In the genomic region with DNA sequence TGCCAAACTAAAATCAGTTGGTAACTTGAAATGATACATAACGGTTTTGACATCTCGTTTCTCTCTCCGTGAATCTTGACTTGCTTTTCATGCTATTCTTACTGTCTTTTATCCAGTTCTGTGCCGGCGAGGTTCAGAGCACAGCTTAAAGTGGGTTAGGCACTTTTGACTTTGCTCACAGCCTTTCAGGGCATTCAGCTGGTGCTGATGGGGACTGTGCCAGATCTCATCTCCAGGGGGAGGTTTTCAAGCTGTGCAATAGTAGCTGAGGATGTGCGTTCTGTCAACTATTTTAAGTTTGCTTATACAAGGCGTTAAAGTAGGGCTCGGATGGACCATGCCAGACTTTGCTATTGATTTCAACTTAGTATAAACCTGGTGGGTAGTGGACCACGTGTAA, we compare ENCODE assay signal across 28 mouse cellular contexts. TPM values are rescaled to one million over a fixed set of nuclear protein-coding genes. Genes with fewer than 3 reads are reported as not detected.
A peak's percentile ranks its signal among the peaks of the same experiment; 100 is the strongest.
DNase-seq lines count a peak whose midpoint lies in the region; ATAC-seq lines count a peak whose summit lies in the region.
"Had no signal": no experiment of that assay in that cellular context is flagged by ENCODE, and none has a peak within 500 bp of the region (broad histone marks: within the 10 kb centered on the region; RNA-seq: fewer than 3 reads in every experiment).

No protein-coding gene starts in this region.

- peak; percentile 28 for DNase-seq in heart, adult 11 months
- DNase-seq in heart, adult 8-10 months (ENCODE audit: low spot score): no peak
- DNase-seq in midbrain, embryonic 14.5 days: no peak
- no peak for DNase-seq in midbrain, embryonic 10.5 days (ENCODE audit: low spot score)
- peak; percentile 61 for DNase-seq in brain, adult 2 months (ENCODE audit: low read depth, low spot score)
- no peak for DNase-seq in thymus, postnatal 0 days (ENCODE audit: low spot score)
- no peak for DNase-seq in hindbrain, embryonic 10.5 days (ENCODE audit: low spot score)
- DNase-seq: adrenal gland, adult 8-10 months; adrenal gland, postnatal 25 days; cerebellum, adult 11 months; cerebellum, adult 2 months; cerebellum, adult 9-11 months; cerebellum, postnatal 25 days; forebrain, postnatal 0 days; gastrocnemius, postnatal 36 days; heart, postnatal 10 days; heart, postnatal 36 days had no signal

- ATAC-seq in midbrain, embryonic 14.5 days (ENCODE audit: low FRiP score, low TSS enrichment): no peak
- ATAC-seq in midbrain, embryonic 16.5 days: peak; percentile 56; the same call in 1 of the 2 replicates
- ATAC-seq: activated CD4-positive, CD25-positive, alpha-beta regulatory T cell, adult 4 months; CD4-positive, CD25-positive, alpha-beta regulatory T cell, adult 4 months; forebrain, embryonic 14.5 days; forebrain, postnatal 0 days; hindbrain, postnatal 0 days; inflammation-experienced regulatory T-cells, adult 6 months had no signal

- H3K4me1 ChIP-seq in midbrain, embryonic 14.5 days (ENCODE audit: control insufficient read depth, insufficient read depth, low read length): peaks cover 13% of the 10 kb centered on the region
- 0 out of 2 replicates have a peak, but pooled peaks cover 7% of the 10 kb centered on the region for H3K4me1 ChIP-seq in midbrain, embryonic 10.5 days
- H3K4me1 ChIP-seq in midbrain, embryonic 16.5 days (ENCODE audit: control insufficient read depth, insufficient read depth, low read length): peaks cover 19% of the 10 kb centered on the region
- H3K4me1 ChIP-seq in hindbrain, embryonic 10.5 days (replicated peaks): no peaks in the 10 kb centered on the region
- H3K4me1 ChIP-seq: heart, embryonic 15.5 days had no signal

- H3K4me2 ChIP-seq in midbrain, embryonic 14.5 days (ENCODE audit: low read length): no peak overlapping the region
- H3K4me2 ChIP-seq in midbrain, embryonic 16.5 days (ENCODE audit: low read length): no peak overlapping the region
- H3K4me2 ChIP-seq: embryonic facial prominence, embryonic 12.5 days; embryonic facial prominence, embryonic 15.5 days; heart, embryonic 12.5 days; heart, embryonic 15.5 days; hindbrain, embryonic 14.5 days had no signal

- no peaks in the 10 kb centered on the region for H3K36me3 ChIP-seq in midbrain, embryonic 14.5 days (ENCODE audit: control insufficient read depth, insufficient read depth, low read length)
- no peaks in the 10 kb centered on the region for H3K36me3 ChIP-seq in midbrain, embryonic 10.5 days
- no peaks in the 10 kb centered on the region for H3K36me3 ChIP-seq in midbrain, embryonic 16.5 days (ENCODE audit: control insufficient read depth, insufficient read depth, low read length)
- H3K36me3 ChIP-seq in hindbrain, embryonic 10.5 days: 0 out of 2 replicates have a peak, but pooled peaks cover 3% of the 10 kb centered on the region
- H3K36me3 ChIP-seq: embryonic facial prominence, embryonic 15.5 days; heart, embryonic 12.5 days; heart, embryonic 15.5 days had no signal

- no peaks in the 10 kb centered on the region for H3K9me3 ChIP-seq in midbrain, embryonic 14.5 days (ENCODE audit: control insufficient read depth, low read length)
- no peaks in the 10 kb centered on the region for H3K9me3 ChIP-seq in midbrain, embryonic 10.5 days (replicated peaks)
- no peaks in the 10 kb centered on the region for H3K9me3 ChIP-seq in midbrain, embryonic 16.5 days (replicated peaks; ENCODE audit: control insufficient read depth, low read length, poor library complexity, severe bottlenecking)
- no peaks in the 10 kb centered on the region for H3K9me3 ChIP-seq in hindbrain, embryonic 10.5 days
- H3K9me3 ChIP-seq: embryonic facial prominence, embryonic 12.5 days; embryonic facial prominence, embryonic 15.5 days; heart, embryonic 12.5 days; heart, embryonic 15.5 days had no signal

- H3K27ac ChIP-seq in midbrain, embryonic 14.5 days (replicated peaks; ENCODE audit: low read depth, low read length): 0 out of 2 replicates have a peak overlapping the region, but pooled peaks have one; percentile 9
- no peak overlapping the region for H3K27ac ChIP-seq in midbrain, embryonic 10.5 days (replicated peaks)
- peak overlapping the region; percentile 57 for H3K27ac ChIP-seq in midbrain, embryonic 16.5 days (ENCODE audit: low read length)
- no peak overlapping the region for H3K27ac ChIP-seq in hindbrain, embryonic 10.5 days
- H3K27ac ChIP-seq: embryonic facial prominence, embryonic 12.5 days; embryonic facial prominence, embryonic 15.5 days; heart, embryonic 15.5 days; hindbrain, embryonic 14.5 days; hindbrain, postnatal 0 days had no signal

- H3K9ac ChIP-seq in midbrain, embryonic 14.5 days (replicated peaks; ENCODE audit: low read length): no peak overlapping the region
- H3K9ac ChIP-seq in midbrain, embryonic 16.5 days (ENCODE audit: low read depth, low read length): no peak overlapping the region
- H3K9ac ChIP-seq: embryonic facial prominence, embryonic 12.5 days; embryonic facial prominence, embryonic 15.5 days; forebrain, postnatal 0 days; heart, embryonic 12.5 days; heart, embryonic 15.5 days; hindbrain, embryonic 14.5 days had no signal

- WGBS in midbrain, embryonic 14.5 days: 67% methylated on average over 9 of the region's 9 CpGs
- 82% methylated on average over 9 of the region's 9 CpGs for WGBS in midbrain, embryonic 10.5 days
- whole genome bisulfite sequencing in midbrain, embryonic 16.5 days: 53% methylated on average over 9 of the region's 9 CpGs
- 90% methylated on average over 9 of the region's 9 CpGs for WGBS in hindbrain, embryonic 10.5 days

- H3K27me3 ChIP-seq in midbrain, embryonic 14.5 days (ENCODE audit: control insufficient read depth, insufficient read depth, low read length): no peaks in the 10 kb centered on the region
- H3K27me3 ChIP-seq in midbrain, embryonic 10.5 days (ENCODE audit: low read depth, poor library complexity, severe bottlenecking): no peaks in the 10 kb centered on the region
- no peaks in the 10 kb centered on the region for H3K27me3 ChIP-seq in midbrain, embryonic 16.5 days (ENCODE audit: control insufficient read depth, insufficient read depth, low read depth, low read length)
- no peaks in the 10 kb centered on the region for H3K27me3 ChIP-seq in hindbrain, embryonic 10.5 days (ENCODE audit: insufficient read depth, poor library complexity, severe bottlenecking)
- H3K27me3 ChIP-seq: embryonic facial prominence, embryonic 12.5 days; embryonic facial prominence, embryonic 15.5 days; heart, embryonic 12.5 days; heart, embryonic 15.5 days had no signal

- H3K4me3 ChIP-seq in midbrain, embryonic 14.5 days (replicated peaks; ENCODE audit: low read depth, low read length): no peak overlapping the region
- no peak overlapping the region for H3K4me3 ChIP-seq in midbrain, embryonic 10.5 days
- H3K4me3 ChIP-seq in midbrain, embryonic 16.5 days (ENCODE audit: low read depth, low read length): no peak overlapping the region
- H3K4me3 ChIP-seq in hindbrain, embryonic 10.5 days: no peak overlapping the region
- H3K4me3 ChIP-seq: embryonic facial prominence, embryonic 12.5 days; embryonic facial prominence, embryonic 15.5 days; heart, embryonic 12.5 days; heart, embryonic 15.5 days had no signal

RNA-seq across cellular contexts. Expression of gene Vti1a, which starts 21.0 kb away (rescaled TPM):
- total RNA-seq in heart, adult 8-10 months (2022): 10 to 100 TPM; 15.7 to 19.5 (median 17.5) TPM
- 25.3 and 33.9 TPM in 2 replicates for polyA plus RNA-seq in midbrain, embryonic 14.5 days (2014; fragmentation: Nextera tagmentation; extraction: Ambion mirVana)
- polyA plus RNA-seq in midbrain, embryonic 10.5 days (2016; fragmentation: Nextera tagmentation; extraction: Ambion mirVana): 32.7 and 33.0 TPM in 2 replicates
- polyA plus RNA-seq in midbrain, embryonic 16.5 days (2015; fragmentation: Nextera tagmentation; extraction: Ambion mirVana): 42.1 and 43.6 TPM in 2 replicates
- 26.9 and 29.1 TPM in 2 replicates for polyA plus RNA-seq in thymus, postnatal 0 days (2015; fragmentation: Nextera tagmentation; extraction: Ambion mirVana)
- 29.1 and 32.1 TPM in 2 replicates for polyA plus RNA-seq in hindbrain, embryonic 10.5 days (2016; fragmentation: Nextera tagmentation; extraction: Ambion mirVana)

RNA-seq across cellular contexts. Expression of gene Zdhhc6, which starts 21.2 kb away (rescaled TPM):
- total RNA-seq in heart, adult 8-10 months (2022): 10 to 100 TPM; 19.7 to 20.5 (median 20.2) TPM
- polyA plus RNA-seq in midbrain, embryonic 14.5 days (2014; fragmentation: Nextera tagmentation; extraction: Ambion mirVana): 52.7 and 72.4 TPM in 2 replicates
- 127 and 133 TPM in 2 replicates for polyA plus RNA-seq in midbrain, embryonic 10.5 days (2016; fragmentation: Nextera tagmentation; extraction: Ambion mirVana)
- 64.7 and 71.1 TPM in 2 replicates for polyA plus RNA-seq in midbrain, embryonic 16.5 days (2015; fragmentation: Nextera tagmentation; extraction: Ambion mirVana)
- polyA plus RNA-seq in thymus, postnatal 0 days (2015; fragmentation: Nextera tagmentation; extraction: Ambion mirVana): 73.4 and 75.9 TPM in 2 replicates
- polyA plus RNA-seq in hindbrain, embryonic 10.5 days (2016; fragmentation: Nextera tagmentation; extraction: Ambion mirVana): 106 and 123 TPM in 2 replicates

Comparison
In these comparisons a context has a peak if more than half of its experiments do, and no peak if none do; other contexts are left out.
1. DNase-seq: peak in heart, adult 11 months (single experiment) and brain, adult 2 months (single experiment); none in heart, adult 8-10 months (single experiment), midbrain, embryonic 14.5 days (single experiment), midbrain, embryonic 10.5 days (single experiment), thymus, postnatal 0 days (single experiment) and hindbrain, embryonic 10.5 days (single experiment).
2. H3K27ac ChIP-seq: peak in midbrain, embryonic 14.5 days (single experiment) and midbrain, embryonic 16.5 days (single experiment); none in midbrain, embryonic 10.5 days (single experiment) and hindbrain, embryonic 10.5 days (single experiment).